8 mouse cellular contexts compared by ENCODE assay signal in the genomic region with DNA sequence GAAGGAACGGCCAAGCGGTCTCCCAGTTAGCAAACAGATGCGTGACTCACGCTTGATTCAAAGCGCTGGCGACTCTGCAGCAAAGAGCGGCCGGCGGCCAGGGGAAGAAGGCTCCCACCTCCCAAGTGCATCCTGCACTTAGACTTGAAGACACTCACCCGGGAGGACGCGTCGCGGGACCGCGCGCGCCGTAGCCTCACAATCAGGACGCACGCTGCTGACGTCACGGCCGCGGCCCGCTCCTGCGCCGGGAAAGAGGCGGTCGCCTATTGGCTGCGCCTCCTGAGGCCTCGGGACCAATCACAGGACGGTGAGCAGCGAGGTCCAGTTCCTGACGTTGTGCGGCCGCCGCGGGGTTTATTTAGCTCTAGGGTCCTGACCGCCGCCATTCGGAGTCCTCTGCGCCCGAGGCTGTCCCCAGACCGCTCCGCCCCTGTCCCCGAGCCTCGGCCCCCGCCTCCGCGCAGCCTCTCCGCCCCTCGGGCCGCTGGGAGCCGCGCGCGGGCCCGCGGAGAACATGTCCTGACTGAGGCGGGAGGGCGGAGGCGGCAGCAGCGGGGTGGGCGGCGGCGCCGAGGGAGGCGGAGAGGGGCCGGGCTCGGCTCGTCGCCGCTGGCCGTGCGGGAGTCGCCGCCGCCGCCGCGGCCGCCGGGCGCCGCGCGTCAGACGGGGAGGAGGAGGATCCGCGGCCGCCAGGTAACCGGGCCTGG. TPM values are rescaled to one million over a fixed set of nuclear protein-coding genes. Genes with fewer than 3 reads are reported as not detected.
DNase-seq lines count a peak whose midpoint lies in the region; ATAC-seq and TF ChIP-seq lines count a peak whose summit lies in the region.

A gene (plus strand): TSS at position 293 of the 710 bp plus-strand sequence.

- peaks cover 2% of the 10 kb centered on the region for H3K4me1 ChIP-seq in cortical plate, adult 2 months (ENCODE audit: control insufficient read depth, insufficient read depth, low read length)
- peaks cover 23% of the 10 kb centered on the region; the same call in 1 of the 2 replicates for H3K4me1 ChIP-seq in megakaryocyte, embryonic 14.5 days

- TF ChIP-seq POLR2A in cortical plate, adult 2 months (IDR thresholded peaks at IDR 0.05; ENCODE audit: extremely low read depth, insufficient read depth, low read length) = peak; percentile 68

- H3K4me3 ChIP-seq in cortical plate, adult 2 months (ENCODE audit: insufficient read depth, low read length) = peak within 1 kb of the TSS; percentile 68
- peak within 1 kb of the TSS; percentile 97 for H3K4me3 ChIP-seq in megakaryocyte, embryonic 14.5 days (replicated peaks)

- no peak for TF ChIP-seq CTCF in cortical plate, adult 2 months (IDR thresholded peaks at IDR 0.05; ENCODE audit: extremely low read depth, insufficient read depth, low read length)

- H3K27me3 ChIP-seq in megakaryocyte, embryonic 14.5 days (replicated peaks) = peaks cover 2% of the 10 kb centered on the region

- peak; percentile 97 to 99 for DNase-seq in gastrocnemius, adult 8-10 months (ENCODE audit: low spot score in 2 of 2)
- DNase-seq in hindlimb bud, embryonic 11.5 days (ENCODE audit: extremely low spot score, low read depth, low spot score) = peak; percentile 90
- peak; percentile 98 to 99 for DNase-seq in left cerebral cortex, adult 8-10 months (ENCODE audit: low spot score in 2 of 2)
- peak; percentile 99 for DNase-seq in right cerebral cortex, postnatal 10 days (ENCODE audit: low spot score in 2 of 2)
- DNase-seq in urinary bladder, postnatal 25 days (ENCODE audit: low spot score) = peak; percentile 97

- no peaks in the 10 kb centered on the region for H3K9me3 ChIP-seq in megakaryocyte, embryonic 14.5 days

- no peaks in the 10 kb centered on the region for H3K36me3 ChIP-seq in megakaryocyte, embryonic 14.5 days (replicated peaks; ENCODE audit: low read length)

- H3K27ac ChIP-seq in cortical plate, adult 2 months (ENCODE audit: insufficient read depth, low read length) = peak within 1 kb of the TSS; percentile 68

- peak; percentile 94 for ATAC-seq in activated CD4-positive, CD25-positive, alpha-beta regulatory T cell, adult 4 months

RNA-seq across cellular contexts. Expression of the gene that starts here (rescaled TPM):
- polyA plus RNA-seq in activated CD4-positive, CD25-positive, alpha-beta regulatory T cell, adult 4 months (2017; shearing (Covaris generic)) = 10 to 100 TPM in 1 of 2 experiments, 1 to 10 TPM in 1; 8.7 to 10.8 TPM
- polyA plus RNA-seq in cortical plate, adult 2 months (2012; rRNA removed) = 27.1 and 29.4 TPM in 2 replicates
- 10 to 100 TPM; 55.7 to 67.7 (median 59.6) TPM for total RNA-seq in gastrocnemius, adult 8-10 months (2022)
- 10 to 100 TPM; 43.8 to 55.4 (median 47.9) TPM for total RNA-seq in left cerebral cortex, adult 8-10 months (2022)
- polyA plus RNA-seq in megakaryocyte, embryonic 14.5 days (2012; ENCODE audit: insufficient read depth, low replicate concordance) = 1.8 and 5.0 TPM in 2 replicates

Comparison
In these comparisons a context has a peak if more than half of its experiments do, and no peak if none do; other contexts are left out.
1. Peak in every context shown above with its lines: DNase-seq, ATAC-seq, H3K4me3 ChIP-seq and H3K27ac ChIP-seq.